Mouse (Mus musculus): ENCODE data around the gene Kcnk15.

Kcnk15 gene

DNA sequence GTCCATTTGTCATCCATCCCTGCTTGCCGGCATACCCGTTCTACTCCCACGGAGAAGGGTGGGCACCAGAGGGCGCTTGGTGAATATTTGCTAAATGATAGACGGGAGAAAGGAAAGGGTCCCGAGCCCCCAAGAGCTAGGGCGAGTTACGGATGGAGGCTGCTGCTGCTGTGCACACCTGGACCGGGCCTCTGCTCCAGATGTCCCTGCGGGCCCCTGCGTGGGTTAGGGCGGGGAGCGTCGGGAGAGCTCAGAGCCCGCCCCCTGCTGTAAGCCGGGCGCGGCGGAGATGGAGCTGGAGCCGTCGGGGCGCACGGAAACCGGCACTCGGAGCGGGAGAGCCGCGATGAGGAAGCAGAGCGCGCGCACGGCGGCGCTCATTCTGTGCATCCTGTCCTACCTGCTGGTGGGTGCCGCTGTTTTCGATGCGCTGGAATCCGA, at the start of gene Kcnk15:
Gene Kcnk15 (plus strand): TSS at position 191 of the 441 bp plus-strand sequence.
- DNase-seq (ENCODE audit: low spot score) = no peak

- no peak for DNase-seq (ENCODE audit: low spot score)
These were observed 49.6 kb upstream of the Kcnk15 start for GRCm38 (mm10) chr2:163803838-163804237.

- DNase-seq (ENCODE audit: low spot score) = no peak
These were observed 44.3 kb upstream of the Kcnk15 start for GRCm38 (mm10) chr2:163809166-163809565.

DNA sequence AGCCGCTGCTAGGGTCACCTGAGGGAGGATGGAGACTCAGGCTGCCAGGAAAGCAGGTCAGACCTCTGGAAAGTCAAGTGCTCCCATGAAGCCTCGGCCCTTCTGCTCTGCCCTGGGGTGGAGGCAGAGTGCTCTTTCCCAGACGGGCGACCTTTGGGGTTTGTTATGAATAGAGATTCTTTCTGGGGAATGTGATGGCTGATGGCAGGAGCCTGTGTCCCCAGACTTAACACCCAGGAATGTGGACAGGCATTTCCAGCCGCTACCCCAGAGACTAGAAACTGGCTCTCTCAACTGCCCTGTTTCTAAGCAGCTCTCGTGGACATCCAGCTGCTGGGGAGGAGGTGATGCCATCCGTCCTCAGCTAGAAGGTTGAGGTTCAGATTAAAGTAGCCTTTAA, 43.7 kb upstream of the Kcnk15 start:
- DNase-seq (ENCODE audit: low spot score) = no peak

DNA sequence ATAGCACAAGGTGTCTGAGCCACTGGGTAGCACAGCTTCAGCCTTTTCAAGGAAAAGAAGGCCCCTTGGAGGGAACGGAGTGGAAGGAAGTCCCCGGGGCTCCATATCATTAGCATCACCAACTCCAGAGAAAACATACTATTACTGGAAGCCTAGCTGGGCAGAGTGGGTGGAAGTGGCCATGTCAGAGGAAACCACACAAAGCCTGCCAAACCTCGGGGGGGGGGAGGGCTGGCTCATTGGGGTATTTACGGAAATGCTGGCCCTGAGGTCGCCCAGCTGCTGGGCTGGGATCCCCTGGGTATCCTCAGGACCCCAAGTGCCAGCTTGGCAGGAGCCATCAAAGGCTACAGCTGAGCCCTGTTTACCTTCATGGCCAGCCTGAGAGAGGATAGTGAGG, 40.4 kb upstream of the Kcnk15 start:
- no peak for DNase-seq (ENCODE audit: low spot score)

DNA sequence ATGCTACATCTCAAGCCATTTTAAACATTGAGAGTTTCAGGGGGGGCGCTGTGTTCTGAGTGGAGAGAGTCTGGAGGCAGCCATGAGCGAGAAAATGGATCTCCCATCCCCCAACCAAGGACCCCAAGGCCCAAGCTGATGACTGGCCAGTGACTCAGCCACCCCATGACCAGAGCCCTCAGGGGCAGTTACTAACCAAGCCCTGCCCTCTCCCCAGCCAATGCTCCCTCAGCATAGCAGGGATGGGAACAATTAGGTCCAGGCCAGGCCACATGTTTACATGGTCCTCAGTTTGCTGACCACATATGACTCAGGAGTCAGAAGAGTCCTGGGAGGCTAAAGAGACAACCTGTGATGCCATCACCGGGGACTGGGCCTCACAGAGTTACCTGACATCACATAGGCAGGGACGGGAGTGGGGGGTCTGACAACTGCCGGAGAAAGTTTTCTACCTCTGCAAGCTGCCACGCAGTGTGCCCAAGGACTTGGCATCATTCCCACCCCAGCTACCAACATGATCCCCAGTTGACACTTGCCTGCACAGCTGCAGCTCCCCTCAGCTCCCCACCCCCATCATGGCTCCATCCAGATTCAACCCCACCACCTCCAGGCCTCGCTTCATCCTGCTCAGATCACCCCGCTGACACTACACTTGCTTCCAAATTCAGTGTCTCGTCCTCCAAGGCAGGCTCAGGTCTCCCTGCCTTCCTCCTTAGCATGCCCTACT, 38.5 kb upstream of the Kcnk15 start:
- no peak for DNase-seq (ENCODE audit: low spot score)

DNA sequence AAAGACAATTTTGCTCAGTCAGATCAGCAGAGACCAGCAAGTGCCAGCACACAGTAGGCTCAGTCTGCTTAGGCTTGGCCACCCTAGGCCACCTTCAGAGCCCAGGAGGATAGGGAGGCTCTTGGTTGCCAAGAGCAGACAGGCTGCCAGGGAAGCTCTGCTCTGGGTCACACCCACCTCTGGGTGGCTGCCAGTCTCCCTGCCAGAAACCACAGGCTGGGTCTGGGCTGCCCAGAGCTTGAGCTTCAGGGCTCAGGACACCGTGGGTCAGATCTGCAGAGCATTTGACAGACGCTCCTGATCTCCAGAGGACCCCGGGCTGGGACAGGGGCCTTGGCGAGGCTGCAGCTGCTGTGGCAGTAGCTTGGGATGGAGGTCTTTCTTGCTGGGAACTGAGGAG, 32.8 kb upstream of the Kcnk15 start, which contains the start of gene Ccn5:
Gene Ccn5 (plus strand): TSS at position 255 of the 400 bp plus-strand sequence.
- DNase-seq (ENCODE audit: low spot score) = peak; percentile 60

- peak; percentile 60 for DNase-seq (ENCODE audit: low spot score)
These were observed 30.2 kb upstream of the Kcnk15 start for GRCm38 (mm10) chr2:163823248-163823647.

DNA sequence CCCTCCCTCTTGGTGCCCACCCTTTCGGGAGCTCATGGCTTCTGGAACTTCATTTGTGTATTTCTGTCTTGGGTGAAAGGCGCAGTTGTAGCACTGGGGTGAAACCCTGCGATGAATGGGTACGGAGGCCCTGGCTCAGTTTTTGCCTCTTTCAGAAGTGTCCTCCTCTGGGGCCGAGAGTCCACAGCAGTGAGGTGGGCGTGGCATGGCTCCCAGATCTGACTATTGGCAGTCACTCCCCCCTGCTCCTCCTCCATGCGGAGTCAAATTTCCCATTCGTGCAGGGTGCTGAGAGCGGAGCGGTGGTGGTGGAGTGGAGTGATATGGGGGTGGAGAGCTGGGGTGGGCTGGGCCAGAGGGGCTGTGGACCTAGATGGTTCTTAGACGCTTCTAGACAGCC, 29.7 kb upstream of the Kcnk15 start:
- no peak for DNase-seq (ENCODE audit: low spot score)

GRCm38 (mm10) chr2:163825861-163826260, 27.6 kb upstream of the Kcnk15 start:
- DNase-seq (ENCODE audit: low spot score) = no peak

DNA sequence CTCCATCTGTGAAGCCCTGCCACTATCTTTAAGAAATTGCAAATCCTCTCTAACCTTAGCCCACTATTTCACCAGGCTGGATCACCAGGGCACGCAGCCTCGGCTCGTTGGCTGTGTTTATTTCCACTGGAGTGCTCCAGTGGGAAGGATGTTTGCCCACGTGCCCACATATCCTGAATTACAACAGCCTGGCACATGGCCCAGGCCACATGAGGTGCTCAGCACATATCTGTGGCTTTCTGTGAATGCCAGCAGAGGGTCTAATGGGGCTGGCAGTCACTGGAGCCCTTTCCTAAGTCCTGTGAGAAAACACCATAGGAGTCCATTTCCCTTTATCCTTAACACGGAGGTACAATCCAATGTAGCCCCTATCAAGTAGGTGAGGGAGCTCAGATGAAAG, 27.0 kb upstream of the Kcnk15 start:
- DNase-seq (ENCODE audit: low spot score) = no peak

DNA sequence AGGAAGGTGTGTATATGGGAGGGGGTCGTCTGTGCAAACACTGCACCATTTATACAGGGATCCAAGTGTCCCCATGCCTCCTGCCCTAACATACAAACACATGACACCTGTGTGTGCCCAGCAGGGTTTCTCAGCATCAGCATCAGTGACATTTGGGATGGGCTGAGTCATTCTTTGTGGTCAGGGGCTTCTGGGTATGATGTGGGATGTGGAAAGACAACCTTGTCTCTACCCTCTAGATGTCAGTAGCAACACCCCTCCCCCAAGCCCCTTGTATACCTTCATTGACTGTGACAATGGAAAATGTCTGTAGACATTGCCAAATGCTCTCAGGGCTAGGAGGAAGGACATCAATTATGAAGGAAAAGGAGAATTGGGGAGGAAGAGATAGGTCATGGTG, 22.3 kb upstream of the Kcnk15 start:
- no peak for DNase-seq (ENCODE audit: low spot score)

DNA sequence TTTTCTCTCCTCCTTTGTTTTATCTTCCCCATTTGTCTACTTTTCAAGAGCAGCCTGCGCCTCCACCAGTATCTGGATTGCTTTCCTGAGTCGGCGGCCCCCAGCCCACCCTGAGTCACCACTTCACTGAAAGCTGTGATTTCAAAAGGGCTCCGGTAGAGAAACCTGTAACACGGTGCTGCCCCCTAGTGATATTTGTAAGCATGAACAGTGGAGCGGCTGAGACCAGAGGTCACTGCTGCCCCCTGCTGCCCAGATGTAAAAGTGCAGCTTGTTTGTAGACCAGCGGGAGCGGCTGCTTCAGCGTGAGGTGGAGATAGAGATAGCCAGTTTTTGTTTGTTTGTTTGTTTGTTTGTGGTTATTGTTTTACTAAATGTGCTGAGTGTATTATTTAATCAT, 15.4 kb upstream of the Kcnk15 start:
- peak; percentile 81 for DNase-seq (ENCODE audit: low spot score)

GRCm38 (mm10) chr2:163839519-163839918, 13.9 kb upstream of the Kcnk15 start:
- no peak for DNase-seq (ENCODE audit: low spot score)

GRCm38 (mm10) chr2:163842043-163842442, 11.4 kb upstream of the Kcnk15 start:
- no peak for DNase-seq (ENCODE audit: low spot score)

GRCm38 (mm10) chr2:163857233-163857632, 3.8 kb downstream of the Kcnk15 start:
- no peak for DNase-seq (ENCODE audit: low spot score)

DNA sequence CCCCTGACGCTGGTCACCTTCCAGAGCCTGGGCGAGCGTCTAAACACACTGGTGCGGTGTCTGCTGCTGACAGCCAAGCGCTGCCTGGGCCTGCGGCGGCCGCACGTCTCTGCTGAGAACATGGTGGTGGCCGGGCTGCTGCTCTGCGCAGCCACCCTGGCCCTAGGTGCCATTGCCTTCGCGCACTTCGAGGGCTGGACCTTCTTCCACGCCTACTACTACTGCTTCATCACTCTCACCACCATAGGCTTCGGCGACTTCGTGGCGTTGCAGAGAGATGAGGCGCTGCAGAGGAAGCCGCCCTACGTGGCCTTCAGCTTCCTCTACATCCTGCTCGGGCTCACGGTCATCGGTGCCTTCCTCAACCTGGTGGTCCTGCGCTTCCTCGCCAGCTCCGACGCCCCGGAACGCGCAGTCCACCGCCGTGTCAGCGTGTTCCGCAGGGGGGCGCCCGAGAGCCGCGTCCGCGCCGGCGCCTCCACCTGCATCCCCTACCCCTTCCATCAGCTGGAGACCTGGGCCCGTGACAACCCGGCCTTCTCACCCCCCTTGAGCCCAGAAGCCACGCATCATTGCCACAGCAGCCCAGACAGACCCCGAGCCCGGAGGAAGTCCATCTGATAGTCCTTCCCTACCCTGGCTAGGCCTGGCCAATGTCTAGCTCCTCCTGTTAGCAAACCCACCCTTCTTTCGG, 5.0 kb downstream of the Kcnk15 start:
- peak; percentile 25 for DNase-seq (ENCODE audit: low spot score)

- no peak for DNase-seq (ENCODE audit: low spot score)
These were observed 11.9 kb downstream of the Kcnk15 start for GRCm38 (mm10) chr2:163865311-163865710.

DNA sequence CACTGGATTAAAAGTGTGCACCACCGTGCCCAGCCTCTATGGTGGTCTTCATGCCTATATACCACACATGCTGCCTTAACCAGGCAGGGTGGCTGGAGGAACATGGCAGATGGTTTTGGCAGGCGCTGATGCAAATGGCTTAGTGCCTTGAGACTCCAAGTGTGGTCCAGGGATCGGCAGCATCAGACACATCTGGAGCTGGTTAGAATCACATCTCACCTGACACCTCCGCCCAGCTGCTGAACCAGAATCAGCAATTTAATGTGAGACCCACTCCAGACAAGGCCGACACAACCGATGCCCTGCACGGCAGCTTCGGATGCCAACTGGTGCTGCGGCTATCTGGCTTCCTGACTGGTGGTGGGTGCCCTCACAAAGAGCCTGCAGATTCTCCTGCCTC, 12.6 kb downstream of the Kcnk15 start:
- DNase-seq (ENCODE audit: low spot score) = no peak

- no peak for DNase-seq (ENCODE audit: low spot score)
These were observed 16.3 kb downstream of the Kcnk15 start for GRCm38 (mm10) chr2:163869783-163870182.

GRCm38 (mm10) chr2:163871266-163871665, 17.8 kb downstream of the Kcnk15 start:
- DNase-seq (ENCODE audit: low spot score) = no peak

DNA sequence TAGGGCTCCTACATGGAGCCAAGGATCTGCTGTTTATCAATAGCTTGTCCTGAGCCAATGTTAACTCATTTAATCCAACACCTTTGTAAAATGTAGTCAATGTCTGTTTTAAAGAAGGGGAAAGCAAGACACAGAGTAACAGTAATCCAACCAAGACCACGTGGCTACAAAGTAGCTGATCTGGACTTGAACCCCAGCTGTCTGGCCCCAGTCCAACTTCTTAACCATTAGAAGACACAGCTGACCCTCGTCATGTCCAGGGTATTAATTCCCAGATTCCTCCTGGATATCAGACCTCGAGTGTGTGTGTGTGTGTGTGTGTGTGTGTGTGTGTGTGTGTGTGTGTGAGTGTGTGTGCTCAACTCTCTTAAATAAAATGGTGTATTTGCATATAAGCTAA, 18.5 kb downstream of the Kcnk15 start:
- DNase-seq (ENCODE audit: low spot score) = no peak

DNA sequence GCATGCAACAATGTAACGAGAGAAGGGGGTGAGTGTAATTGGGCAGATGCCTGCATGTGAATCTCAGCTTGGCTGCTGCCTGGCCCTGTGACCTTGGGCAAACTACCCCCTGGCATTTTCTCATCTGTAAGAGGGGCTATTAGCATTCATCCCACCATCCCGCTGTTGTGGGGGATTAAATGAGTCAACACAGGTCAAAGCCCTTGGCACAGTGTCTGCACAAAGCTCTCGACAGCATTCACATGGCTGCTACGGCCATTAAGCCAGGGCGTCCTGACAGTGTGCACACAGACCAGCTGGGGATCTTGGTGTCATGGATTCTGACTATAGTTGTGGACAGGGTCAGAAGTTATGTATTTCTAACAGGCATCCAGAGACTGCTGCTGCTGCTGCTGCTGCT, 21.4 kb downstream of the Kcnk15 start:
- DNase-seq (ENCODE audit: low spot score) = no peak

DNA sequence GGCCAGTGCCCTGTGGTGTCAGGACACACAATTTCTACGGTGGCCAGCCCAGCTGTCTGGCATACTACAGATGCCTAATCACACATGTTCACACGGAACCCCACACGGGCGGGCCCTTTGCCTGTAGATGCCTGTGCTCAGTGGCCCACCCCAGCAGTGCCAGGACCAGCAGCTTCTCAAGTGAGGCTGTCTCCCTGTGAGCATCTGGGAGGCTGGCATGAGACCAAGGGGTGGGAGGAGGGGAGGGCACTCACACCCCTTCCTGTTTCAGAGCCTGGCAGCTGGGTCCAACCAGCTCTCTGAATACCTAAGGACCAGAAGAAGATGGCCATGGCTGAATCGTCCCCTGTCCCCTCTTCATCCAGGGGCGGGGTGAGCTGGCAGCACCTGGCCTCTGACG, 22.0 kb downstream of the Kcnk15 start:
- no peak for DNase-seq (ENCODE audit: low spot score)
